Mouse (Mus musculus) bone marrow macrophage, adult 2 months (primary cell): ENCODE results near the gene Syndig1. TPM values are rescaled to one million over a fixed set of nuclear protein-coding genes. Genes with fewer than 3 reads are reported as not detected.

Source experiments
- H3K27ac ChIP-seq: 2 replicates; pipeline ENCODE4 v1.5.1; 2012; ENCODE audit warnings: low read depth, low read length; ENCODE audit not compliant: insufficient read depth
- H3K4me1 ChIP-seq: 2 replicates; pipeline ENCODE4 v1.6.1; 2012; ENCODE audit warnings: low read length; ENCODE audit not compliant: control insufficient read depth, insufficient read depth
- H3K4me3 ChIP-seq: 2 replicates; pipeline ENCODE4 v1.5.1; 2012; ENCODE audit warnings: mild to moderate bottlenecking, low read length, moderate library complexity; ENCODE audit not compliant: insufficient read depth
- CTCF ChIP-seq: IDR thresholded peaks from 2 replicates; pipeline ENCODE4 v1.5.1; 2012; ENCODE audit warnings: low read depth, mild to moderate bottlenecking, low read length, moderate library complexity
- POLR2A ChIP-seq: IDR thresholded peaks from 2 replicates; pipeline ENCODE4 v1.6.1; 2012; ENCODE audit warnings: mild to moderate bottlenecking, low read depth, low read length, borderline replicate concordance
- polyA plus RNA-seq: library from polyadenylated mRNA; stranded (reverse); fragments of >200 nt; gene quantifications from 2 replicates; pipeline ENCODE4 v1.2.4, GENCODE M21; 2012; ENCODE audit not compliant: missing spikeins, insufficient read depth, insufficient read length

The Syndig1 gene
- polyA plus RNA-seq: not detected in 2 replicates

GRCm38 (mm10) chr2:149828911-149829310 lies at the start of gene Syndig1:
Gene Syndig1 (plus strand): TSS chr2:149829211.
- TF ChIP-seq CTCF (no peak), POLR2A (no peak)
- no peaks in the 10 kb centered on the region for H3K4me1 ChIP-seq
- no peak within 1 kb of the TSS for H3K4me3 ChIP-seq

GRCm38 (mm10) chr2:149798613-149799012 lies 30.4 kb upstream of the Syndig1 start:
- Histone ChIP-seq H3K4me3 (no peak overlapping the region), H3K27ac (no peak overlapping the region), H3K4me1 (no peaks in the 10 kb centered on the region)
- TF ChIP-seq POLR2A (no peak), CTCF (no peak)

More at GRCm38 (mm10) chr2:149828911-149829310, at the start of gene Syndig1:
- H3K27ac ChIP-seq: no peak within 1 kb of the TSS

DNA sequence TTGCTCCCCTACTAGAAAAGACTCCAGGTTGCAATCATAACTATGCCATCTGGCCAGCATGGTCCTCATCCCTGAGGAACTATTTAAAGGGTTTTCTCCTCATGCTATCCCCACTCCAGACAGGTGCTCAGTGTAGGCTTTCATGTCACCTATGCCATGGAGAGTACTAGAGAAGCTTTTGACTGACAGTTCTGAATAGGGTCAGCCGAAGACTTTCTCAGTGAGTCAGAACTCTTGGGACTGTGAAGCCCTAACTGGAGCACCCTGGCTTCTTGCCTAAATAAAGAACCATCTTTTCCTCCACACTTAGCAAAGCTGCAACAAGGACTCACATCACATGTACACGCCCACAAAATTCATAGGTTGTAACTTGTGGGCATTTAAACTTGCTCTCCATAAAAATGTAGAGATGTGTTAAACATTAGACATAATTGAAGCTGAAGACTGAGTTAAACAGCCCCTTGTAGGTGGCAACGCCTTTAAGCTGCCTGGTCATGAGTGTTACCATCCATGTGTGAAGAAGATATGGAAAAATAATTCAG lies 24.3 kb upstream of the Syndig1 start:
- Histone ChIP-seq H3K27ac (no peak overlapping the region), H3K4me3 (no peak overlapping the region), H3K4me1 (no peaks in the 10 kb centered on the region)
- no peak for TF ChIP-seq POLR2A
- no peak for TF ChIP-seq CTCF

DNA sequence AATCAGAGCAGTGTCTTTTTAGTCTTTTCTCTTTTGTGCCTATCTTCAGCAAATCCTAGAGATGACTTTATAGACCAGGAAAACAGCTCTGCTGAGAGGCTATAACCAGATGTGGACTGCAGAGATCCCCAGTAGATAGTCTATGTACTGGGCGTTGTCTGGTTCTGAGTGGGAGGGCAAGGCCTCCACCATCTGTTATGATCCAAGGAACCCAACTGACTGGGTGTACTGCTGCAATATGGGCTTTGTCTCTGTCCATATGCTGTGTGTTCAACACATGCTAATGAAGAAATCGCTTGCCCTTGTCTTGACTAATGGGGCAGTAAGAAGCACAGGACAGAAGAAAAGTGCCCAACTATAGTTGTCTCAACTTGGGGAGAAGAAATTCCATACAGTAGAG lies 23.8 kb upstream of the Syndig1 start:
- no peak overlapping the region for H3K4me3 ChIP-seq
- no peak for TF ChIP-seq CTCF
- TF ChIP-seq POLR2A: no peak
- H3K27ac ChIP-seq: no peak overlapping the region
- H3K4me1 ChIP-seq: no peaks in the 10 kb centered on the region

- Histone ChIP-seq H3K27ac (no peak overlapping the region), H3K4me1 (no peaks in the 10 kb centered on the region), H3K4me3 (no peak overlapping the region)
- no peak for TF ChIP-seq CTCF
- no peak for TF ChIP-seq POLR2A
Measured at GRCm38 (mm10) chr2:149812899-149813298, 16.1 kb upstream of the Syndig1 start.

GRCm38 (mm10) chr2:149818395-149818794 lies 10.6 kb upstream of the Syndig1 start:
- no peaks in the 10 kb centered on the region for H3K4me1 ChIP-seq
- TF ChIP-seq CTCF (no peak), POLR2A (no peak)
- no peak overlapping the region for H3K27ac ChIP-seq
- no peak overlapping the region for H3K4me3 ChIP-seq

GRCm38 (mm10) chr2:149819751-149820150 lies 9.3 kb upstream of the Syndig1 start:
- Histone ChIP-seq H3K27ac (no peak overlapping the region), H3K4me3 (no peak overlapping the region), H3K4me1 (no peaks in the 10 kb centered on the region)
- TF ChIP-seq CTCF: no peak
- no peak for TF ChIP-seq POLR2A

DNA sequence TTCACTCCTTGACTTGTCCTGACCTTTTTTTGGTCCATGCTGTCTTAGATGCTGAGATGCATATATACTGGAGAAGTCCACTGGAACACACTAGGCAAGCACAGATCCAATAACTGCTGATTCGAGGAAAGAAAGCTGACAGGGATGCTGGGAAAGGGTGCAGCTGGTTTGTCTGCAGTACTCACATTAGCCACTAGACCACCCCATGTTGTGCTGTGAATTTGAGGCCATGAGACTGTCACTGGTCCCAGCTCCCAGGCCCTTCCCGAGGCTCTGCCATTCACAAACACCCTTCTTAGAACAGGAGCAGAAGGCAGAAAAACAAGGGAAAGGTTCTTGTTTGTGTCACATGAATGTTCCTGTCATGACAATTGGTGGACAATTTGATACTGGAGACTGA lies 8.8 kb upstream of the Syndig1 start:
- Histone ChIP-seq H3K4me3 (no peak overlapping the region), H3K27ac (no peak overlapping the region), H3K4me1 (no peaks in the 10 kb centered on the region)
- TF ChIP-seq CTCF (no peak), POLR2A (no peak)

GRCm38 (mm10) chr2:149829955-149830535 lies 1.0 kb downstream of the Syndig1 start:
- Histone ChIP-seq H3K4me3 (no peak overlapping the region), H3K4me1 (no peaks in the 10 kb centered on the region), H3K27ac (no peak overlapping the region)
- TF ChIP-seq POLR2A: no peak
- TF ChIP-seq CTCF: no peak

DNA sequence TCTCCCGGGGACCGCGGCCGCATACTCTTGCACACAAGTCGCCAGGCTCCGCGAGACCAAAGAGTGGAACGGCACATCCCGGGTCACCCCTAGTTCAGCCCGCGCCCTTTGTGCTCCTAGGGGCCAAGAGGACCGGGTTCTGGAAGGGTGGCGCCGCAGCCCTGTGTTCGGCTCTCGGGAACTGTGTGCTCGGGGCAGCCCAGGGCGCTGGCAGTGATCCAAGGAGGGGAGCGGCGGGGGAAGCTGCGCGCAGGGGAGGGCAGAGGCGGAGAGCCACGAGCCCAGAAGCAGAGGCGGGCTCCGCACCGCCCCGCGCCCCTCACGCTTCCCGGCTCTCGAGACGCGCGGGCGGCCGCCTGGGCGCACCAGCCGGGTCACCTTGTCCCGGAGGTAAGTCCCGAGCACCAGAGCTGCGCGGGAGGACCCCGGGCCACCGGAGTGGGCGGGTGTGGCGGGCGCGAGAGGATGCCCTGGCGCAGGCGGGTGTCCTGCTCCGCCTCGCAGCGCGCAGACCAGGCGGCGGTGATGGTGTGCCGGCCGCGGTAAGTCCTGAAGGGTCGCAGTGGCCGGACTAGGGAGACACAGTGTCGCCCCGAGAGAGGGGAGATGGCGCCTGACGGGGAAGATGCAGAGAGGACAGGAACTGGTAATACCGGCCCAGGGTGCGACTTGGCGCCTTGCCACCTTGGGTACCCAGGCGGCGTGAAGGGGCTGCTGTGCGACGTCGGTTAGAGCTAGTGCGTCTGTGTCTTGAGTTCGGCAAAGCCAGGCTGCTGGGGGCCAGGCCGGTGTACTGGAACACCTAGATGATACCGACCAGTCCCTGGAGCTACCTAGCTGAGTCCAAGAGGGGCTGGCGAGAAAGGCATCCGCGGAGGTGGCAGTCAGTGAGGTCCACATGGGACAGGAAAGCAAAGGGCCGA lies 1.8 kb downstream of the Syndig1 start, which contains the start of gene C530025M09Rik:
TSS of gene C530025M09Rik (minus strand) at position 678 of the 923 bp plus-strand sequence.
- no peak within 1 kb of the TSS for H3K4me3 ChIP-seq
- H3K4me1 ChIP-seq: no peaks in the 10 kb centered on the region
- TF ChIP-seq POLR2A: no peak
- TF ChIP-seq CTCF: no peak
- no peak within 1 kb of the TSS for H3K27ac ChIP-seq
